8 mouse cellular contexts compared by ENCODE assay signal in the genomic region with DNA sequence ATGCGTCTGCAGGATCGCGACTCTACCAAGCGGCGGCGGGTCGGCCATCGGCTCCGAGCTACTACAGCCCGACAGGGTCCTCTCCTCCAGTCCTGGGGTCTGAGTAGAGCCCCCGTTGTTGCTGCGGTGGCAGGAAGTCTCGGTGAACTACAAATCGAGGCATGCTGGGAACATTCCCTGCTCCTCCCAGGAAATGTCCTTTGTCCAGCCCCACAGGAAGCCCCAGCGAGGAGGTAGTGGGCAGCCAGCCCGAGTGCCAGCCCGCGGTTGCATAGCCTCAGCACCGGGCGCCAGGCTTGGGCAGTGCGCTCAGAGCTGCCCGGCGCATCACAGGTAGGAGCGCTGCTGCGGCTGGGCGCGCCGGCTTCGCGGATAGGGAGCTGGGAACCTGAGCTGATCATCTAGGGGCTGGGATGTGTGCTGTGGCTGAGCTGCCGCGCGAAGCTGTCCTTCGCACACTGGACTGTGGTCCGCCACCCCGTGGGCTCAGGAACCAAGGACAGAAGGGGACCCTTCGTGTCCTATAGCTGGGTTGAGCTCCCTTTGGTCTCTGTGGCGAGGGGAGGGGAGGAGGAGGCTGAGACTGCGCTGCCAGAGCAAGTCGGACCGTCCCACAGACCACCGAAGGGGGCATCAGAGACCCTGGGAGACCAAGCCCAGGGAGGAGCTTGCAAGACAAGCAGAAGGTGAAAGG. TPM values are rescaled to one million over a fixed set of nuclear protein-coding genes. Genes with fewer than 3 reads are reported as not detected.
DNase-seq lines count a peak whose midpoint lies in the region; ATAC-seq and TF ChIP-seq lines count a peak whose summit lies in the region.

A gene (plus strand): TSS at position 216 of the 694 bp plus-strand sequence.

- no peak within 1 kb of the TSS for H3K27ac ChIP-seq in forebrain, embryonic 11.5 days (ENCODE audit: low read depth, low read length)
- peak within 1 kb of the TSS; percentile 82 for H3K27ac ChIP-seq in heart, embryonic 13.5 days (replicated peaks)
- H3K27ac ChIP-seq in kidney, postnatal 0 days, result peak within 1 kb of the TSS; percentile 84
- peak within 1 kb of the TSS; percentile 92 for H3K27ac ChIP-seq in midbrain, embryonic 16.5 days (ENCODE audit: low read length)
- H3K27ac ChIP-seq in stomach, postnatal 0 days (replicated peaks), result no peak within 1 kb of the TSS

- peak within 1 kb of the TSS; percentile 82 for H3K4me3 ChIP-seq in forebrain, embryonic 11.5 days (ENCODE audit: low read depth, low read length)
- H3K4me3 ChIP-seq in heart, embryonic 13.5 days, result peak within 1 kb of the TSS; percentile 81
- peak within 1 kb of the TSS; percentile 78 for H3K4me3 ChIP-seq in kidney, postnatal 0 days (replicated peaks; ENCODE audit: low read depth, low read length)
- H3K4me3 ChIP-seq in midbrain, embryonic 16.5 days (ENCODE audit: low read depth, low read length), result peak within 1 kb of the TSS; percentile 74
- peak within 1 kb of the TSS; percentile 72 for H3K4me3 ChIP-seq in stomach, postnatal 0 days (ENCODE audit: low read depth, low read length)

- peak; percentile 93 for ATAC-seq in forebrain, embryonic 11.5 days (replicated peaks; ENCODE audit: low FRiP score)
- ATAC-seq in heart, embryonic 13.5 days (ENCODE audit: extremely low read depth, insufficient number of reproducible peaks, low FRiP score, low TSS enrichment), result peak; percentile 78
- ATAC-seq in kidney, postnatal 0 days (replicated peaks; ENCODE audit: low FRiP score, low read depth), result peak; percentile 85
- peak; percentile 95 for ATAC-seq in midbrain, embryonic 16.5 days
- peak; percentile 84 for ATAC-seq in stomach, postnatal 0 days (ENCODE audit: low FRiP score, low TSS enrichment)

- WGBS in forebrain, embryonic 11.5 days, result under 1% methylated on average over 42 of the region's 42 CpGs
- under 1% methylated on average over 42 of the region's 42 CpGs for WGBS in heart, embryonic 13.5 days
- under 1% methylated on average over 42 of the region's 42 CpGs for WGBS in kidney, postnatal 0 days
- WGBS in midbrain, embryonic 16.5 days, result under 1% methylated on average over 40 of the region's 42 CpGs
- WGBS in stomach, postnatal 0 days, result under 1% methylated on average over 42 of the region's 42 CpGs

- DNase-seq in 3T3-L1 (ENCODE audit: low read depth, low spot score), result peak; percentile 80
- DNase-seq in brain, adult 2 months (ENCODE audit: low read depth, low spot score), result peak; percentile 94
- DNase-seq in forebrain, embryonic 11.5 days (ENCODE audit: low spot score), result peak; percentile 87
- peak; percentile 86 for DNase-seq in kidney, postnatal 0 days (ENCODE audit: low spot score)
- DNase-seq in liver, result peak; percentile 50
- DNase-seq in stomach, postnatal 0 days (ENCODE audit: low spot score), result peak; percentile 68

- no peaks in the 10 kb centered on the region for H3K9me3 ChIP-seq in forebrain, embryonic 11.5 days (ENCODE audit: control insufficient read depth, low read length)
- no peaks in the 10 kb centered on the region for H3K9me3 ChIP-seq in heart, embryonic 13.5 days
- H3K9me3 ChIP-seq in kidney, postnatal 0 days (replicated peaks; ENCODE audit: low read length), result no peaks in the 10 kb centered on the region
- H3K9me3 ChIP-seq in midbrain, embryonic 16.5 days (replicated peaks; ENCODE audit: control insufficient read depth, low read length, poor library complexity, severe bottlenecking), result no peaks in the 10 kb centered on the region
- no peaks in the 10 kb centered on the region for H3K9me3 ChIP-seq in stomach, postnatal 0 days (ENCODE audit: control insufficient read depth, low read length)

- peak within 1 kb of the TSS; percentile 92 for H3K9ac ChIP-seq in forebrain, embryonic 11.5 days (ENCODE audit: low read length)
- peak within 1 kb of the TSS; percentile 89 for H3K9ac ChIP-seq in heart, embryonic 13.5 days
- H3K9ac ChIP-seq in kidney, postnatal 0 days (ENCODE audit: low read depth, low read length), result peak within 1 kb of the TSS; percentile 77
- peak within 1 kb of the TSS; percentile 98 for H3K9ac ChIP-seq in midbrain, embryonic 16.5 days (ENCODE audit: low read depth, low read length)
- peak within 1 kb of the TSS; percentile 58 for H3K9ac ChIP-seq in stomach, postnatal 0 days (ENCODE audit: low read length)

- TF ChIP-seq EP300 in stomach, postnatal 0 days (optimal IDR thresholded peaks at IDR 0.05), result no peak

- H3K36me3 ChIP-seq in forebrain, embryonic 11.5 days (ENCODE audit: control insufficient read depth, insufficient read depth, low read length), result no peaks in the 10 kb centered on the region
- no peaks in the 10 kb centered on the region for H3K36me3 ChIP-seq in heart, embryonic 13.5 days
- H3K36me3 ChIP-seq in kidney, postnatal 0 days (ENCODE audit: insufficient read depth, low read length), result no peaks in the 10 kb centered on the region
- H3K36me3 ChIP-seq in midbrain, embryonic 16.5 days (ENCODE audit: control insufficient read depth, insufficient read depth, low read length), result no peaks in the 10 kb centered on the region
- H3K36me3 ChIP-seq in stomach, postnatal 0 days (ENCODE audit: control insufficient read depth, insufficient read depth, low read length), result no peaks in the 10 kb centered on the region

- peak within 1 kb of the TSS; percentile 95 for H3K4me2 ChIP-seq in forebrain, embryonic 11.5 days (ENCODE audit: low read depth, low read length, severe bottlenecking)
- peak within 1 kb of the TSS; percentile 98 for H3K4me2 ChIP-seq in heart, embryonic 13.5 days
- H3K4me2 ChIP-seq in kidney, postnatal 0 days (ENCODE audit: low read length), result peak within 1 kb of the TSS; percentile 97
- peak within 1 kb of the TSS; percentile 62 for H3K4me2 ChIP-seq in midbrain, embryonic 16.5 days (ENCODE audit: low read length)
- peak within 1 kb of the TSS; percentile 85 for H3K4me2 ChIP-seq in stomach, postnatal 0 days (replicated peaks; ENCODE audit: low read depth)

- no peaks in the 10 kb centered on the region for H3K27me3 ChIP-seq in forebrain, embryonic 11.5 days (ENCODE audit: control insufficient read depth, insufficient read depth, low read length)
- H3K27me3 ChIP-seq in heart, embryonic 13.5 days (replicated peaks), result no peaks in the 10 kb centered on the region
- H3K27me3 ChIP-seq in kidney, postnatal 0 days (ENCODE audit: insufficient read depth, low read length), result no peaks in the 10 kb centered on the region
- no peaks in the 10 kb centered on the region for H3K27me3 ChIP-seq in midbrain, embryonic 16.5 days (ENCODE audit: control insufficient read depth, insufficient read depth, low read depth, low read length)
- H3K27me3 ChIP-seq in stomach, postnatal 0 days (ENCODE audit: control insufficient read depth, insufficient read depth, low read length), result no peaks in the 10 kb centered on the region

- peaks cover 6% of the 10 kb centered on the region for H3K4me1 ChIP-seq in forebrain, embryonic 11.5 days (replicated peaks; ENCODE audit: control insufficient read depth, insufficient read depth, low read length)
- H3K4me1 ChIP-seq in heart, embryonic 13.5 days, result peaks cover 39% of the 10 kb centered on the region
- peaks cover 19% of the 10 kb centered on the region for H3K4me1 ChIP-seq in kidney, postnatal 0 days (replicated peaks; ENCODE audit: insufficient read depth, low read length)
- H3K4me1 ChIP-seq in midbrain, embryonic 16.5 days (ENCODE audit: control insufficient read depth, insufficient read depth, low read length), result peaks cover 27% of the 10 kb centered on the region
- H3K4me1 ChIP-seq in stomach, postnatal 0 days (replicated peaks; ENCODE audit: control insufficient read depth, insufficient read depth), result peaks cover 4% of the 10 kb centered on the region; the same call in 1 of the 2 replicates

- peak; percentile 48 for TF ChIP-seq CTCF in kidney, postnatal 0 days (IDR thresholded peaks at IDR 0.05; ENCODE audit: low read depth)
- TF ChIP-seq CTCF in stomach, postnatal 0 days (IDR thresholded peaks at IDR 0.05; ENCODE audit: low read depth), result peak; percentile 56

RNA-seq across cellular contexts. Expression of the gene that starts here (rescaled TPM):
- polyA plus RNA-seq in forebrain, embryonic 11.5 days (2014; fragmentation: Nextera tagmentation; extraction: Ambion mirVana), result 8.9 and 11.9 TPM in 2 replicates
- polyA plus RNA-seq in heart, embryonic 13.5 days (2015; fragmentation: Nextera tagmentation; extraction: Ambion mirVana), result 7.3 and 8.3 TPM in 2 replicates
- 19.0 and 19.6 TPM in 2 replicates for polyA plus RNA-seq in kidney, postnatal 0 days (2015; fragmentation: Nextera tagmentation; extraction: Ambion mirVana)
- 17.7 and 18.2 TPM in 2 replicates for polyA plus RNA-seq in midbrain, embryonic 16.5 days (2015; fragmentation: Nextera tagmentation; extraction: Ambion mirVana)
- 1.6 and 2.1 TPM in 2 replicates for polyA plus RNA-seq in stomach, postnatal 0 days (2015; fragmentation: Nextera tagmentation; extraction: Ambion mirVana)

Comparison
In these comparisons a context has a peak if more than half of its experiments do, and no peak if none do; other contexts are left out.
1. H3K27ac ChIP-seq: peak in heart, embryonic 13.5 days (single experiment), kidney, postnatal 0 days (single experiment) and midbrain, embryonic 16.5 days (single experiment); none in forebrain, embryonic 11.5 days (single experiment) and stomach, postnatal 0 days (single experiment).
2. Peak in every context shown above with its lines, with median percentiles within 50 percentile points of each other: DNase-seq, ATAC-seq, H3K4me2 ChIP-seq, H3K4me3 ChIP-seq and H3K9ac ChIP-seq.